Mouse (Mus musculus) heart, embryonic 11.5 days (tissue): ENCODE results near the gene Ado. TPM values are rescaled to one million over a fixed set of nuclear protein-coding genes. Genes with fewer than 3 reads are reported as not detected.

ENCODE experiments used
- ATAC-seq: fragments of 200-750 bp; cut with Nextera tagmentation; replicated peaks from 2 replicates; pipeline ENCODE4 v1.8.0; 2017; ENCODE audit warnings: moderate library complexity; ENCODE audit not compliant: insufficient number of reproducible peaks, low FRiP score, low TSS enrichment
- H3K27ac ChIP-seq: fragments of 300-500 bp; sonication (generic); 2 replicates; pipeline ENCODE4 v1.5.1; 2014; ENCODE audit warnings: mild to moderate bottlenecking, low read depth, low read length
- H3K27me3 ChIP-seq: fragments of 300-500 bp; sonication (generic); 2 replicates; pipeline ENCODE4 v1.6.1; 2014; ENCODE audit warnings: mild to moderate bottlenecking, low read length, mixed read lengths; ENCODE audit not compliant: control insufficient read depth, insufficient read depth
- H3K36me3 ChIP-seq: fragments of 300-500 bp; sonication (generic); 2 replicates; pipeline ENCODE4 v1.6.1; 2014; ENCODE audit warnings: mild to moderate bottlenecking, low read length, moderate library complexity, mixed read lengths; ENCODE audit not compliant: control insufficient read depth, insufficient read depth
- H3K4me1 ChIP-seq: fragments of 300-500 bp; sonication (generic); 2 replicates; pipeline ENCODE4 v1.6.1; 2014; ENCODE audit warnings: low read length; ENCODE audit not compliant: control insufficient read depth, insufficient read depth
- H3K4me2 ChIP-seq: fragments of 300-500 bp; sonication (generic); 2 replicates; pipeline ENCODE4 v1.6.1; 2014; ENCODE audit warnings: mild to moderate bottlenecking, moderate library complexity
- H3K4me3 ChIP-seq: fragments of 300-500 bp; sonication (generic); 2 replicates; pipeline ENCODE4 v1.5.1; 2014; ENCODE audit warnings: low read depth, low read length
- H3K9ac ChIP-seq: fragments of 300-500 bp; sonication (generic); 2 replicates; pipeline ENCODE4 v1.6.1; 2014; ENCODE audit warnings: mild to moderate bottlenecking, low read depth, low read length, moderate library complexity
- H3K9me3 ChIP-seq: fragments of 300-500 bp; sonication (generic); replicated peaks from 2 replicates; pipeline ENCODE4 v1.6.1; 2016; ENCODE audit warnings: low read length; ENCODE audit not compliant: control insufficient read depth
- WGBS: fragments of 180-500 bp; shearing (Covaris S2); extraction: QIAGEN DNeasy Blood & Tissue Kit; methylation state at CpG from one replicate; pipeline ENCODE4 v1.1.7; 2014; ENCODE audit not compliant: insufficient replicate concordance; 5-methylcytosine and 5-hydroxymethylcytosine counted together
- polyA plus RNA-seq: library from polyadenylated mRNA; unstranded; fragments of >200 nt; fragmentation: Nextera tagmentation; extraction: Ambion mirVana; gene quantifications from 2 replicates; pipeline ENCODE4 v1.2.1, GENCODE M21; 2014

The Ado gene
- polyA plus RNA-seq, 1 experiment from 2014 or later: 54.3 TPM

DNA sequence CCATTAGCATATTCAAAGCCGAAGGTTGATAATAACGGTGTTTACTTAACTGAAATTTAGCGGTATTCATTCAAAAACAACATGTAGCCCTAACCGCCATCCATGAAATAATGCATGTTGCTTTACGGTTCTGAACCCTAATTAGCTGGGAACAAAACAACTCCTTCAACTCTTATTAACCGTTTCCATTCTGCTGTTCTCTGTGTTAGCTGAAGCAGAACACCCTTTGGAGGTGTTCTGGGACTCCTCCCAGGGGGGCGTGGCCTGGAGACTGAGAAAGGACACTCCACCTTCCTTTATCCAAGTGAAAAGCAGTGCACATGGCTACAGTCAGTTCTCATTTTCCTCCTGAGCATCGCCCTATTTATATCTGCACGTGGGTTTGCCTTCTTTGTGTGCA is 22.3 kb downstream of the Ado start:
- H3K4me1 ChIP-seq: no peaks in the 10 kb centered on the region
- H3K9ac ChIP-seq: no peak overlapping the region
- H3K4me2 ChIP-seq: no peak overlapping the region
- ATAC-seq: no peak
- no peaks in the 10 kb centered on the region for H3K9me3 ChIP-seq
- H3K27me3 ChIP-seq: peaks cover 4% of the 10 kb centered on the region; the same call in 1 of the 2 replicates
- H3K4me3 ChIP-seq: no peak overlapping the region
- 80% methylated on average over 9 of the region's 9 CpGs for WGBS
- no peak overlapping the region for H3K27ac ChIP-seq
- H3K36me3 ChIP-seq: no peaks in the 10 kb centered on the region

DNA sequence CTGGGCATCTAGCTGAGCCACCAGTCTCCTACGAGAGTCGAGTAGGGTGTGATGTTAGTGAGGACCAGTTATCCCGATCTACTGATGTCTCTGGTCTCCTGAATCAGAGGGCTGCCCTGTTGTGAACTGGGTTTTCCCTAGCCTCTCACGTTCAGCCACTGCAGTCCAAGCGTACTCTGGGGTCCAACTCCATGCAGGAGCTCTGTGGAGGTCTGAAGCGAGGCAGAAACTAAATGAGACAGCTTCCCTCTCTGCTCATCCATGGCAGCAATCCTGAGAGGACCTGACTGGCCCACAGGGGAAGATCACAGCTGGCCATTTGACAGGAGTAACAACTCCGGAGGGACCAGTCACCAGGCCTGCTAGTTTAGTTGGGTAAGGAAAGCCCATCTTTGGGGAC is 24.1 kb downstream of the Ado start:
- ATAC-seq: no peak
- Histone ChIP-seq H3K27ac (no peak overlapping the region), H3K9me3 (no peaks in the 10 kb centered on the region), H3K27me3 (no peaks in the 10 kb centered on the region), H3K4me3 (no peak overlapping the region), H3K9ac (no peak overlapping the region), H3K4me1 (no peaks in the 10 kb centered on the region), H3K4me2 (no peak overlapping the region), H3K36me3 (no peaks in the 10 kb centered on the region)
- WGBS: 69% methylated on average over 7 of the region's 7 CpGs

DNA sequence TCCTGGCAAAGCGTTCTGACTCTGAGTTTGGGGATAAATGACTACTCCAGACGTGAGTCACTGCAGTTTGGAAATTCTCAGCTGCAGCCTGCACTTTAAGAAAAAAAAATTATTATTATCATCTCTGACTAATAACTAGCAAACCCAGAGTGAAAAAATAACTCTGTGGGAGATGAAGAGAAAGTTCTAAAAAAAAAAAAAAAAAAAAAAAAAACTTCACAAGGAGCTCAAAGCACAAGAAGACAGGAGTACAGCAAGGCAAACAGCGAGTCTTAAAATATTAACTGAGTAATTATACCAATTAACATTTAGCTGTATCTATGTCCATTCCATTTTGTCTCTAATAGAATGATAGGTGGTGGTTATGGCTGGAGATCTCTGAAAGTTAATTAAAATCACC is 24.6 kb downstream of the Ado start:
- H3K36me3 ChIP-seq: no peaks in the 10 kb centered on the region
- no peaks in the 10 kb centered on the region; the same call in 1 of the 2 replicates for H3K9me3 ChIP-seq
- H3K27me3 ChIP-seq: no peaks in the 10 kb centered on the region
- no peak overlapping the region for H3K4me2 ChIP-seq
- H3K9ac ChIP-seq: no peak overlapping the region
- ATAC-seq: no peak
- no peak overlapping the region for H3K27ac ChIP-seq
- no peak overlapping the region for H3K4me3 ChIP-seq
- H3K4me1 ChIP-seq: no peaks in the 10 kb centered on the region
- 74% methylated on average over 3 of the region's 3 CpGs for WGBS

DNA sequence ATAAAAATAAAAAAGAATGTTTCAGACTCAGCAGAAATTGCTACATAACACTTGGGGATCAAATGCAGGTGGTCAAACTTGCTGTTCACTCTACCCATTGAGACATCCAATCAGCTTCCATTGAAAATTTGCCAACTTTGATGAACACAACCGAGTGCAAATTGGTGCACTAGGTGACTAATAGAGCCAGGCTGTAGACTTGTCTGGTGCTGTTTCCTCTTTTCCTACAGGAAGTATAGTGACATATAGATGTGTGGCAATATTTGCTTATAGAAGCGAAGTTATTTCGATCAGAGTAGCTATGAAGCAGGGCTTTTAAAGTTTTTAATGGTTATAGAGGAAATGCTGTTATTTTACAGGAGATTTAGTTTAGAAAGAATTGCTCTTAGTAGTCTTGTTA is 30.0 kb downstream of the Ado start:
- no peak overlapping the region for H3K4me3 ChIP-seq
- H3K4me2 ChIP-seq: no peak overlapping the region
- no peak for ATAC-seq
- no peak overlapping the region for H3K9ac ChIP-seq
- H3K4me1 ChIP-seq: no peaks in the 10 kb centered on the region
- H3K27me3 ChIP-seq: no peaks in the 10 kb centered on the region
- WGBS: 85% methylated on average over 3 of the region's 3 CpGs
- H3K36me3 ChIP-seq: no peaks in the 10 kb centered on the region
- no peaks in the 10 kb centered on the region; the same call in 1 of the 2 replicates for H3K9me3 ChIP-seq
- no peak overlapping the region for H3K27ac ChIP-seq

DNA sequence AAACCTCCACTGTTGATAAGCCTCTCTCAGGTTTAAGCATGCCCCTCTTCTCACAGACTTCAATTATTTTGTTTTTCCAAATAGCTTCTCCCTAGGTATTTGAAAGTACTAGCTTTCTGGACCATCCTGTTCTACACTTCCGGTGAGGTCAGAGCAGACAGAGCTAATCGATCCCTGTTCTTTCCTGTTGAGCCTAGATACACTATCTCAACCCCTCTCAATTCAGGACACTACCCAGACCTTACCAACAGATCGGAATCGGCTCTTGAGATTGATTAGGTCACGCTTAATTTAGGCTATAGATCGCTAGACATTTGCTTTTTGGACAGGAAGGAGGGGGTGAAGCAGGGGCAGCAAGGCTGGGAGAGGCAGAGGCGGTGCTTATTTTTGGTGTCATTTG is 35.9 kb downstream of the Ado start:
- no peaks in the 10 kb centered on the region for H3K9me3 ChIP-seq
- H3K4me2 ChIP-seq: no peak overlapping the region
- no peak overlapping the region for H3K4me3 ChIP-seq
- no peak overlapping the region for H3K9ac ChIP-seq
- no peak overlapping the region for H3K27ac ChIP-seq
- no peaks in the 10 kb centered on the region for H3K27me3 ChIP-seq
- H3K4me1 ChIP-seq: no peaks in the 10 kb centered on the region
- no peak for ATAC-seq
- no peaks in the 10 kb centered on the region for H3K36me3 ChIP-seq
- WGBS: 47% methylated on average over 7 of the region's 7 CpGs

DNA sequence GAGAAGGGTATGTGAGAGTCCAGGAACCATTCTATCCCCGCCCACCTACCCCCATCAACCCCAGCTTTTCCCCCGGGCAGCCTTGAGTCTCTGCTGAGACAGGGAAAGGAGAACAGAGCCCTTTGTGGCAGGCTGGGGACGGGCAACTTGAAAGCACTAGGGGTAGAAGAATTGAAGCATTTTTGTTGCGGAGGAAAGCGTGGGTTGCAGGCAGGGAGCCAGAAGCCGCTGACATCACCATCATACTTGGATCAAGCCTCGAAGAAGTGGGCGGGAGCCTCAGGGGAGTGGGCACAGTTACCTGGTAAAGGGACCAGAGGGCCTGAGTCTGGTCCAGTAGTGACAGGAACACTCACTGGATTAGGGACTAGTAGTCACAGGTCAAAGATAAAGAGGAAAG is 36.5 kb downstream of the Ado start:
- Histone ChIP-seq H3K36me3 (no peaks in the 10 kb centered on the region), H3K9ac (no peak overlapping the region), H3K27ac (no peak overlapping the region), H3K4me1 (no peaks in the 10 kb centered on the region), H3K4me2 (no peak overlapping the region), H3K4me3 (no peak overlapping the region), H3K9me3 (no peaks in the 10 kb centered on the region), H3K27me3 (no peaks in the 10 kb centered on the region)
- WGBS: 69% methylated on average over 8 of the region's 8 CpGs
- ATAC-seq: no peak

DNA sequence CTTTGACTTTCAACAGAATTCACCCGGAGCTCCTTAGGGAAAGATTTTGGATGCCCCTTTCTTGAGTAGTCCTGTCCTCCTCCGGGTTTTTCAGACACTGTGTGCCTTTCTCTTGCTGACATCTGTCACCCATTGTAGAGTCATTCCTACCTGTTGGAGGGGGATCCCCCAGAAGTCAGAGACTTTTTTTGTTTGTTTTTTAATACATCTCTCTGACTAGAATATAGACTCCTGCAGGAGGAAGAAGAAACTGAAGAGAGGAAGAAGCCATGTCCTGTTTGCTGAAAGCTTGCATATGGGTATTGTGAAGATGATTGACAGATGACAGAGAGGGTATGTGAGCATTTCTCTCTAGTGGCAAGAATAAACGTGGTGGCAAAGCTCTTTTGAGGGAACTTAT is 43.5 kb downstream of the Ado start:
- Histone ChIP-seq H3K27me3 (no peaks in the 10 kb centered on the region), H3K9ac (no peak overlapping the region), H3K4me1 (no peaks in the 10 kb centered on the region; the same call in 1 of the 2 replicates), H3K9me3 (no peaks in the 10 kb centered on the region), H3K4me2 (no peak overlapping the region), H3K36me3 (no peaks in the 10 kb centered on the region), H3K27ac (no peak overlapping the region), H3K4me3 (no peak overlapping the region)
- ATAC-seq: no peak
- 65% methylated on average over 3 of the region's 3 CpGs for WGBS

DNA sequence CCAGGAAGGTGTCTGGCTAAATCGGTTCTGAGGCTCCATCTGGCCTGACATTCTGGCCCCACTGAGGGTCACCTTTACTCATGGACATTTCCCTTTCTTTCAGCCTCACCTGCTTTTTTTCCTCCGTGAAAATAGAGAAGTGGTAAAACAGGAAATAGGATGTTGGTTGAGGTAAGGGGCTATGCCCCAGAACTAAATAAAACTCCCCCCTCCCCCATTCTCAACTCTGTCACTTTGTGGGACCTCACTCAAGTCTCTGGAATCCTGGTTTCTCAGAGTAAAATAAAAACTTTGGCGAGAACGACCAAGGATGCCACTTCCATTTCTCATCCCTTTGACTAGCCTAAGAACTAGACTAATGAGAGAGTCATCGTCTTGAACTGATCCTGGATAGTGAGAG is 44.7 kb downstream of the Ado start:
- H3K27ac ChIP-seq: no peak overlapping the region
- WGBS: 56% methylated on average over 5 of the region's 5 CpGs
- no peak overlapping the region for H3K4me2 ChIP-seq

DNA sequence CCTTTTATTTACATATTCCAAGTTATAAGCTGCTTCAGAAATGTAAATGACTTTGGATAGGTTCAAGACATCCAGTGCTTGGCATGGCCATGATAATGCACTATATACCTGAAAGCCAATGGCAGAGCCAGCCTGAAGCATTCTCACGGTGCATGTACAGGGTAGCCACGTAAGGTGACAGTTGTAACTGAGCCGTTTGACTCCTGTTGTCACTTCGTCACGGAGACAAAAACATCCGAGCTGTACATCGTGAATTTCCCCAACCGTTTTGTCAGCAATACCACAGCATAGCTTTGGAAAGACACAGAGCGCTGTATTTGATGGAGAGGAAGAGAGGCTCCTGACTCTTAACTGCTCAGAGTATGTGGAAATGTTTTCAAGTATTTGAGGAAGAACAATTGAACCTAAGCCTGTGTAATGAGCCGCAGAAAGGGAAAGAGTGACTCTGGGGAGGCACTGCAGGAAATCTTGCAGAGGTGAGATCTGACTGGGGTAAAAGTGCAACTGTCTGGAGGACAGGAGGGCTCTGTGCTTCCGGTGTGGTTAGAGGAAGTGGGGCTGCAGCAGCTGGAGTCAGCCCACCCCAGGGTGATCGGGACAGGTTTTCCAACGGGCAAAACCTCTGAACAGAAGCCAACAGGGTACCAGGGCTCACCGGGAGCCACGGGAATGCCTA is 45.3 kb downstream of the Ado start:
- no peaks in the 10 kb centered on the region; the same call in 1 of the 2 replicates for H3K4me1 ChIP-seq
- H3K27me3 ChIP-seq: no peaks in the 10 kb centered on the region
- WGBS: 62% methylated on average over 15 of the region's 15 CpGs
- H3K9me3 ChIP-seq: no peaks in the 10 kb centered on the region
- no peak overlapping the region for H3K27ac ChIP-seq
- H3K4me3 ChIP-seq: no peak overlapping the region
- H3K4me2 ChIP-seq: no peak overlapping the region
- no peak for ATAC-seq
- no peak overlapping the region for H3K9ac ChIP-seq
- H3K36me3 ChIP-seq: no peaks in the 10 kb centered on the region

More for the DNA sequence above, 44.7 kb downstream of the Ado start:
- Histone ChIP-seq H3K4me3 (no peak overlapping the region), H3K9ac (no peak overlapping the region), H3K4me1 (no peaks in the 10 kb centered on the region; the same call in 1 of the 2 replicates), H3K9me3 (no peaks in the 10 kb centered on the region), H3K27me3 (no peaks in the 10 kb centered on the region), H3K36me3 (no peaks in the 10 kb centered on the region)
- no peak for ATAC-seq
